In genomic region chr15:84854921-84855901, GRCm38 (mm10) we compare ENCODE assay signal across 8 mouse cellular contexts. TPM values are rescaled to one million over a fixed set of nuclear protein-coding genes. Genes with fewer than 3 reads are reported as not detected.
A peak's percentile ranks its signal among the peaks of the same experiment; 100 is the strongest.
DNase-seq lines count a peak whose midpoint lies in the region; ATAC-seq and TF ChIP-seq lines count a peak whose summit lies in the region.

No protein-coding gene starts in this region.

- peak overlapping the region; percentile 91 for H3K4me2 ChIP-seq in intestine, embryonic 15.5 days (replicated peaks)
- H3K4me2 ChIP-seq in limb, embryonic 15.5 days: peak overlapping the region; percentile 99
- H3K4me2 ChIP-seq in midbrain, embryonic 16.5 days (ENCODE audit: low read length): peak overlapping the region; percentile 99

- under 1% methylated on average over 88 of the region's 88 CpGs for WGBS in spleen, adult 2 months
- under 1% methylated on average over 88 of the region's 88 CpGs for WGBS in intestine, embryonic 15.5 days
- WGBS in limb, embryonic 15.5 days: under 1% methylated on average over 80 of the region's 88 CpGs
- under 1% methylated on average over 88 of the region's 88 CpGs for WGBS in midbrain, embryonic 16.5 days

- H3K4me3 ChIP-seq in spleen, adult 2 months (ENCODE audit: extremely low read depth, insufficient read depth, insufficient read length): peak overlapping the region; percentile 56
- peak overlapping the region; percentile 67 for H3K4me3 ChIP-seq in intestine, embryonic 15.5 days (replicated peaks)
- peak overlapping the region; percentile 68 for H3K4me3 ChIP-seq in limb, embryonic 15.5 days
- H3K4me3 ChIP-seq in midbrain, embryonic 16.5 days (ENCODE audit: low read depth, low read length): peak overlapping the region; percentile 70

- no peak for TF ChIP-seq POLR2A in spleen, adult 2 months (IDR thresholded peaks at IDR 0.05; ENCODE audit: low read depth, low read length)

- TF ChIP-seq CTCF in spleen, adult 2 months (IDR thresholded peaks at IDR 0.05; ENCODE audit: extremely low read depth, insufficient read depth, insufficient read length, insufficient replicate concordance): no peak

- H3K4me1 ChIP-seq in spleen, adult 2 months (ENCODE audit: control insufficient read depth, insufficient read depth, insufficient read length): peaks cover 15% of the 10 kb centered on the region
- H3K4me1 ChIP-seq in intestine, embryonic 15.5 days (replicated peaks): peaks cover 28% of the 10 kb centered on the region
- H3K4me1 ChIP-seq in limb, embryonic 15.5 days: peaks cover 36% of the 10 kb centered on the region
- peaks cover 30% of the 10 kb centered on the region for H3K4me1 ChIP-seq in midbrain, embryonic 16.5 days (ENCODE audit: control insufficient read depth, insufficient read depth, low read length)

- H3K9me3 ChIP-seq in intestine, embryonic 15.5 days: no peaks in the 10 kb centered on the region
- no peaks in the 10 kb centered on the region for H3K9me3 ChIP-seq in limb, embryonic 15.5 days
- no peaks in the 10 kb centered on the region for H3K9me3 ChIP-seq in midbrain, embryonic 16.5 days (replicated peaks; ENCODE audit: control insufficient read depth, low read length, poor library complexity, severe bottlenecking)

- DNase-seq in spleen, adult 2 months (ENCODE audit: low read depth in 1 of 2, low spot score in 2 of 2): peak in 1 of 2 experiments; percentile 4
- no peak for DNase-seq in spleen, postnatal 36 days (ENCODE audit: low spot score in 2 of 2)
- DNase-seq in cerebellum, adult 9-11 months: peak; percentile 70
- peak; percentile 38 to 52 for DNase-seq in frontal cortex, postnatal 10 days (ENCODE audit: low spot score in 2 of 2)
- peak; percentile 26 for DNase-seq in splenic B cell, adult 2 months (ENCODE audit: low read depth, low spot score)

- no peak overlapping the region for H3K27ac ChIP-seq in spleen, adult 2 months (ENCODE audit: insufficient read depth, low read length)
- peak overlapping the region; percentile 82 for H3K27ac ChIP-seq in intestine, embryonic 15.5 days
- peak overlapping the region; percentile 85 for H3K27ac ChIP-seq in limb, embryonic 15.5 days
- peak overlapping the region; percentile 91 for H3K27ac ChIP-seq in midbrain, embryonic 16.5 days (ENCODE audit: low read length)

- peak; percentile 12; the same call in 1 of the 2 replicates for ATAC-seq in intestine, embryonic 15.5 days
- ATAC-seq in limb, embryonic 15.5 days (ENCODE audit: insufficient number of reproducible peaks, low FRiP score, low TSS enrichment, low read depth): no peak
- ATAC-seq in midbrain, embryonic 16.5 days: peak; percentile 11; the same call in 1 of the 2 replicates

- peaks cover 24% of the 10 kb centered on the region for H3K27me3 ChIP-seq in spleen, adult 2 months (ENCODE audit: control insufficient read depth, insufficient read depth, low read length)
- peaks cover 6% of the 10 kb centered on the region; the same call in 1 of the 2 replicates for H3K27me3 ChIP-seq in intestine, embryonic 15.5 days (replicated peaks)
- H3K27me3 ChIP-seq in limb, embryonic 15.5 days: peaks cover 23% of the 10 kb centered on the region
- H3K27me3 ChIP-seq in midbrain, embryonic 16.5 days (ENCODE audit: control insufficient read depth, insufficient read depth, low read depth, low read length): no peaks in the 10 kb centered on the region
- H3K27me3 ChIP-seq in splenic B cell, adult 2 months (ENCODE audit: control insufficient read depth, insufficient read depth, low read length, poor library complexity, severe bottlenecking): peaks cover 4% of the 10 kb centered on the region; the same call in 1 of the 2 replicates

- H3K9ac ChIP-seq in intestine, embryonic 15.5 days: peak overlapping the region; percentile 72
- H3K9ac ChIP-seq in limb, embryonic 15.5 days: peak overlapping the region; percentile 64
- H3K9ac ChIP-seq in midbrain, embryonic 16.5 days (ENCODE audit: low read depth, low read length): peak overlapping the region; percentile 76

- no peaks in the 10 kb centered on the region for H3K36me3 ChIP-seq in spleen, adult 2 months (ENCODE audit: control insufficient read depth, insufficient read depth, low read length)
- H3K36me3 ChIP-seq in intestine, embryonic 15.5 days: no peaks in the 10 kb centered on the region
- H3K36me3 ChIP-seq in limb, embryonic 15.5 days: no peaks in the 10 kb centered on the region
- H3K36me3 ChIP-seq in midbrain, embryonic 16.5 days (ENCODE audit: control insufficient read depth, insufficient read depth, low read length): no peaks in the 10 kb centered on the region
- no peaks in the 10 kb centered on the region for H3K36me3 ChIP-seq in splenic B cell, adult 2 months (ENCODE audit: control insufficient read depth, insufficient read depth, low read length, poor library complexity, severe bottlenecking)

RNA-seq across cellular contexts. Expression of gene Phf21b, which starts 0.6 kb away (rescaled TPM):
- 2.1 TPM in 2 replicates for polyA plus RNA-seq in spleen, adult 2 months (2012; rRNA removed)
- polyA plus RNA-seq in intestine, embryonic 15.5 days (2015; fragmentation: Nextera tagmentation; extraction: Ambion mirVana): 0.76 and 1.6 TPM in 2 replicates
- polyA plus RNA-seq in limb, embryonic 15.5 days (2015; fragmentation: Nextera tagmentation; extraction: Ambion mirVana): 0.33 and 0.37 TPM in 2 replicates
- polyA plus RNA-seq in midbrain, embryonic 16.5 days (2015; fragmentation: Nextera tagmentation; extraction: Ambion mirVana): 3.5 and 4.3 TPM in 2 replicates

Comparison
In these comparisons a context has a peak if more than half of its experiments do, and no peak if none do; other contexts are left out.
1. DNase-seq: peak in cerebellum, adult 9-11 months (single experiment), frontal cortex, postnatal 10 days (2 of 2) and splenic B cell, adult 2 months (single experiment); none in spleen, postnatal 36 days (0 of 2).
2. Peak in every context shown above with its lines, with median percentiles within 50 percentile points of each other: H3K4me3 ChIP-seq, H3K4me2 ChIP-seq and H3K9ac ChIP-seq.